Mouse (Mus musculus): Measurements from ENCODE around the gene Tmem131. TPM values are rescaled to one million over a fixed set of nuclear protein-coding genes. Genes with fewer than 3 reads are reported as not detected.

The Tmem131 gene
- polyA plus RNA-seq, 1 experiment from 2014 or later, result 19.3 TPM

- Histone ChIP-seq H3K36me3 (ENCODE audit: control insufficient read depth, insufficient read depth, low read length) (peaks cover 18% of the 10 kb centered on the region), H3K27me3 (ENCODE audit: control insufficient read depth, insufficient read depth, low read length) (no peaks in the 10 kb centered on the region), H3K4me2 (ENCODE audit: low read depth) (no peak overlapping the region), H3K27ac (ENCODE audit: low read depth, low read length) (no peak overlapping the region), H3K9ac (ENCODE audit: low read length) (no peak overlapping the region), H3K4me3 (ENCODE audit: low read depth, low read length) (no peak overlapping the region), H3K9me3 (ENCODE audit: control insufficient read depth, low read length) (no peaks in the 10 kb centered on the region), H3K4me1 (ENCODE audit: control insufficient read depth, insufficient read depth, low read length) (no peaks in the 10 kb centered on the region)
- ATAC-seq (ENCODE audit: insufficient read depth, low FRiP score, low TSS enrichment) (no peak), DNase-seq (ENCODE audit: low spot score) (no peak)
- WGBS, result 94% methylated on average over 14 of the region's 14 CpGs
These were observed 135.5 kb downstream of the Tmem131 start for GRCm38 (mm10) chr1:36807782-36808565.

GRCm38 (mm10) chr1:36807086-36807485, 136.4 kb downstream of the Tmem131 start:
- no peak for ATAC-seq (ENCODE audit: insufficient read depth, low FRiP score, low TSS enrichment)
- no peaks in the 10 kb centered on the region for H3K9me3 ChIP-seq (ENCODE audit: control insufficient read depth, low read length)
- H3K9ac ChIP-seq (ENCODE audit: low read length), result no peak overlapping the region
- no peaks in the 10 kb centered on the region for H3K4me1 ChIP-seq (ENCODE audit: control insufficient read depth, insufficient read depth, low read length)
- no peak overlapping the region for H3K4me3 ChIP-seq (ENCODE audit: low read depth, low read length)
- WGBS, result 93% methylated on average over 1 of the region's 1 CpGs
- no peak overlapping the region for H3K27ac ChIP-seq (ENCODE audit: low read depth, low read length)
- DNase-seq (ENCODE audit: low spot score), result no peak
- H3K4me2 ChIP-seq (ENCODE audit: low read depth), result no peak overlapping the region
- no peaks in the 10 kb centered on the region for H3K27me3 ChIP-seq (ENCODE audit: control insufficient read depth, insufficient read depth, low read length)
- H3K36me3 ChIP-seq (ENCODE audit: control insufficient read depth, insufficient read depth, low read length), result peaks cover 18% of the 10 kb centered on the region

- Histone ChIP-seq H3K9ac (ENCODE audit: low read length) (no peak overlapping the region), H3K27ac (ENCODE audit: low read depth, low read length) (no peak overlapping the region), H3K27me3 (ENCODE audit: control insufficient read depth, insufficient read depth, low read length) (no peaks in the 10 kb centered on the region), H3K4me3 (ENCODE audit: low read depth, low read length) (no peak overlapping the region), H3K36me3 (ENCODE audit: control insufficient read depth, insufficient read depth, low read length) (peaks cover 16% of the 10 kb centered on the region), H3K9me3 (ENCODE audit: control insufficient read depth, low read length) (no peaks in the 10 kb centered on the region), H3K4me1 (ENCODE audit: control insufficient read depth, insufficient read depth, low read length) (no peaks in the 10 kb centered on the region), H3K4me2 (ENCODE audit: low read depth) (no peak overlapping the region)
- no peak for DNase-seq (ENCODE audit: low spot score)
- WGBS, result 95% methylated on average over 7 of the region's 7 CpGs
- no peak for ATAC-seq (ENCODE audit: insufficient read depth, low FRiP score, low TSS enrichment)
These were observed 137.1 kb downstream of the Tmem131 start for GRCm38 (mm10) chr1:36806181-36806905.

- Histone ChIP-seq H3K9me3 (ENCODE audit: control insufficient read depth, low read length) (no peaks in the 10 kb centered on the region), H3K27ac (ENCODE audit: low read depth, low read length) (no peak overlapping the region), H3K4me2 (ENCODE audit: low read depth) (no peak overlapping the region), H3K36me3 (ENCODE audit: control insufficient read depth, insufficient read depth, low read length) (peaks cover 16% of the 10 kb centered on the region), H3K27me3 (ENCODE audit: control insufficient read depth, insufficient read depth, low read length) (no peaks in the 10 kb centered on the region), H3K9ac (ENCODE audit: low read length) (no peak overlapping the region), H3K4me1 (ENCODE audit: control insufficient read depth, insufficient read depth, low read length) (no peaks in the 10 kb centered on the region), H3K4me3 (ENCODE audit: low read depth, low read length) (no peak overlapping the region)
- DNase-seq (ENCODE audit: low spot score), result no peak
- no peak for ATAC-seq (ENCODE audit: insufficient read depth, low FRiP score, low TSS enrichment)
- 96% methylated on average over 4 of the region's 4 CpGs for WGBS
These were observed 138.6 kb downstream of the Tmem131 start for GRCm38 (mm10) chr1:36804833-36805232.

GRCm38 (mm10) chr1:36804259-36804658, 139.2 kb downstream of the Tmem131 start:
- no peaks in the 10 kb centered on the region for H3K4me1 ChIP-seq (ENCODE audit: control insufficient read depth, insufficient read depth, low read length)
- peaks cover 16% of the 10 kb centered on the region for H3K36me3 ChIP-seq (ENCODE audit: control insufficient read depth, insufficient read depth, low read length)
- no peak overlapping the region for H3K4me3 ChIP-seq (ENCODE audit: low read depth, low read length)
- no peak overlapping the region for H3K27ac ChIP-seq (ENCODE audit: low read depth, low read length)
- H3K4me2 ChIP-seq (ENCODE audit: low read depth), result no peak overlapping the region
- WGBS, result 77% methylated on average over 9 of the region's 9 CpGs
- no peak overlapping the region for H3K9ac ChIP-seq (ENCODE audit: low read length)
- H3K27me3 ChIP-seq (ENCODE audit: control insufficient read depth, insufficient read depth, low read length), result no peaks in the 10 kb centered on the region
- DNase-seq (ENCODE audit: low spot score) (no peak), ATAC-seq (ENCODE audit: insufficient read depth, low FRiP score, low TSS enrichment) (no peak)
- no peaks in the 10 kb centered on the region for H3K9me3 ChIP-seq (ENCODE audit: control insufficient read depth, low read length)

GRCm38 (mm10) chr1:36800379-36801011, 143.0 kb downstream of the Tmem131 start:
- ATAC-seq (ENCODE audit: insufficient read depth, low FRiP score, low TSS enrichment) (no peak), DNase-seq (ENCODE audit: low spot score) (no peak)
- Histone ChIP-seq H3K4me1 (ENCODE audit: control insufficient read depth, insufficient read depth, low read length) (no peaks in the 10 kb centered on the region), H3K4me3 (ENCODE audit: low read depth, low read length) (no peak overlapping the region), H3K9ac (ENCODE audit: low read length) (no peak overlapping the region), H3K9me3 (ENCODE audit: control insufficient read depth, low read length) (no peaks in the 10 kb centered on the region), H3K36me3 (ENCODE audit: control insufficient read depth, insufficient read depth, low read length) (peaks cover 19% of the 10 kb centered on the region), H3K27me3 (ENCODE audit: control insufficient read depth, insufficient read depth, low read length) (no peaks in the 10 kb centered on the region), H3K27ac (ENCODE audit: low read depth, low read length) (no peak overlapping the region), H3K4me2 (ENCODE audit: low read depth) (no peak overlapping the region)
- WGBS, result 90% methylated on average over 3 of the region's 3 CpGs

- no peaks in the 10 kb centered on the region for H3K27me3 ChIP-seq (ENCODE audit: control insufficient read depth, insufficient read depth, low read length)
- no peak overlapping the region for H3K4me2 ChIP-seq (ENCODE audit: low read depth)
- H3K9me3 ChIP-seq (ENCODE audit: control insufficient read depth, low read length), result no peaks in the 10 kb centered on the region
- no peaks in the 10 kb centered on the region for H3K4me1 ChIP-seq (ENCODE audit: control insufficient read depth, insufficient read depth, low read length)
- no peak overlapping the region for H3K9ac ChIP-seq (ENCODE audit: low read length)
- H3K36me3 ChIP-seq (ENCODE audit: control insufficient read depth, insufficient read depth, low read length), result peaks cover 22% of the 10 kb centered on the region
- no peak overlapping the region for H3K27ac ChIP-seq (ENCODE audit: low read depth, low read length)
- 89% methylated on average over 10 of the region's 10 CpGs for WGBS
- ATAC-seq (ENCODE audit: insufficient read depth, low FRiP score, low TSS enrichment) (no peak), DNase-seq (ENCODE audit: low spot score) (no peak)
- H3K4me3 ChIP-seq (ENCODE audit: low read depth, low read length), result no peak overlapping the region
These were observed 146.0 kb downstream of the Tmem131 start for GRCm38 (mm10) chr1:36797481-36797880.

- Histone ChIP-seq H3K9ac (ENCODE audit: low read length) (no peak overlapping the region), H3K4me2 (ENCODE audit: low read depth) (no peak overlapping the region), H3K4me3 (ENCODE audit: low read depth, low read length) (no peak overlapping the region), H3K4me1 (ENCODE audit: control insufficient read depth, insufficient read depth, low read length) (no peaks in the 10 kb centered on the region), H3K27me3 (ENCODE audit: control insufficient read depth, insufficient read depth, low read length) (no peaks in the 10 kb centered on the region), H3K9me3 (ENCODE audit: control insufficient read depth, low read length) (no peaks in the 10 kb centered on the region), H3K36me3 (ENCODE audit: control insufficient read depth, insufficient read depth, low read length) (peaks cover 20% of the 10 kb centered on the region), H3K27ac (ENCODE audit: low read depth, low read length) (no peak overlapping the region)
- no peak for ATAC-seq (ENCODE audit: insufficient read depth, low FRiP score, low TSS enrichment)
- no peak for DNase-seq (ENCODE audit: low spot score)
- WGBS, result 89% methylated on average over 7 of the region's 7 CpGs
These were observed 146.8 kb downstream of the Tmem131 start for GRCm38 (mm10) chr1:36796711-36797110.

Data from neural tube, embryonic 11.5 days (tissue).